Mouse (Mus musculus) heart, embryonic 13.5 days (tissue): ENCODE measurements around the gene Ttc28. TPM values are rescaled to one million over a fixed set of nuclear protein-coding genes. Genes with fewer than 3 reads are reported as not detected.

ENCODE experiments used
- ATAC-seq: fragments of 200-750 bp; cut with Nextera tagmentation; 2 replicates; pipeline ENCODE4 v1.8.0; 2017; ENCODE audit warnings: moderate TSS enrichment; ENCODE audit not compliant: insufficient number of reproducible peaks, low FRiP score, low TSS enrichment; ENCODE audit errors: extremely low read depth
- H3K27ac ChIP-seq: fragments of 300-500 bp; sonication (generic); replicated peaks from 2 replicates; pipeline ENCODE4 v1.5.1; 2015; ENCODE audit warnings: moderate library complexity, mild to moderate bottlenecking, inconsistent platforms
- H3K27me3 ChIP-seq: fragments of 300-500 bp; sonication (generic); replicated peaks from 2 replicates; pipeline ENCODE4 v1.6.1; 2015; ENCODE audit warnings: mild to moderate bottlenecking, inconsistent platforms
- H3K36me3 ChIP-seq: fragments of 300-500 bp; sonication (generic); 2 replicates; pipeline ENCODE4 v1.6.1; 2015; ENCODE audit warnings: mild to moderate bottlenecking, inconsistent platforms
- H3K4me1 ChIP-seq: fragments of 300-500 bp; sonication (generic); 2 replicates; pipeline ENCODE4 v1.6.1; 2015; ENCODE audit warnings: inconsistent platforms
- H3K4me2 ChIP-seq: fragments of 300-500 bp; sonication (generic); 2 replicates; pipeline ENCODE4 v1.6.1; 2015; ENCODE audit warnings: inconsistent platforms, mild to moderate bottlenecking, moderate library complexity
- H3K4me3 ChIP-seq: fragments of 300-500 bp; sonication (generic); 2 replicates; pipeline ENCODE4 v1.5.1; 2015; ENCODE audit warnings: moderate library complexity, mild to moderate bottlenecking, inconsistent platforms
- H3K9ac ChIP-seq: fragments of 300-500 bp; sonication (generic); 2 replicates; pipeline ENCODE4 v1.6.1; 2015; ENCODE audit warnings: inconsistent platforms, mild to moderate bottlenecking, moderate library complexity
- H3K9me3 ChIP-seq: fragments of 300-500 bp; sonication (generic); 2 replicates; pipeline ENCODE4 v1.6.1; 2016; ENCODE audit warnings: inconsistent platforms
- WGBS: fragments of 180-500 bp; shearing (Covaris S2); methylation state at CpG from one replicate; pipeline ENCODE4 v1.1.7; 2015; ENCODE audit warnings: mixed read lengths; 5-methylcytosine and 5-hydroxymethylcytosine counted together
- polyA plus RNA-seq: library from polyadenylated mRNA; unstranded; fragments of >200 nt; fragmentation: Nextera tagmentation; extraction: Ambion mirVana; gene quantifications from 2 replicates; pipeline ENCODE4 v1.2.1, GENCODE M21; 2015

Gene Ttc28
- polyA plus RNA-seq, 1 experiment from 2014 or later: 7.6 TPM

DNA sequence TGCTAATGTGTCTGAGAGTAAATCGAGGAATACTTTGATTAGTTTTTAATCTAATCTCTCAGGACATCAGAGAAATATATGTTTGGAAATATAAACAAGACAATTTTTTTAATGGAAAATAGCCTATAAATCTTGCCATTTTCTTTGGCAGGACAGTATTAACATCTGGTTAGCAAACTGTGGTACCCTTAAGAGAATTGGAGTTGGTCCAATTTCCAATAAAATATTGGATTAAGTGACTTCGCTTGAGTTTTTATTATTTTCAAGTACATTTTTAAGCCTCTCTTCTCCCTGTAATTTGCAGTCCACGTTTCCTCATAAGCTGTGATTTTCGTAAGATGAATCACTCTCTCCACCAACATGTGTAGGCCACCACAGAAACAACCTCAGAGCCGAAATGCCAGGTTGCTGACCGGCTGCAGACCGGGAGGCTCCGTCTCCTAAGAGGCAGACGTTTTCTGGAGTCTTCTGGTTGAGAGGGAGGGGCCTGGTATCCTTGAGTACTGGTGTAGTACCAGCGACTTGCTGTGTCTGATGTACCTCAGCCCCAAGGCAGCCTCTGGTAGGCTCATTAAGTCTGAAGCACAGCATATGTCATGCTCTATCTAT is 153.2 kb downstream of the Ttc28 start:
- H3K27ac ChIP-seq: no peak overlapping the region
- no peak overlapping the region for H3K4me3 ChIP-seq
- WGBS: 65% methylated on average over 10 of the region's 10 CpGs
- no peaks in the 10 kb centered on the region for H3K9me3 ChIP-seq
- no peaks in the 10 kb centered on the region; the same call in 1 of the 2 replicates for H3K27me3 ChIP-seq
- H3K9ac ChIP-seq: no peak overlapping the region
- H3K4me2 ChIP-seq: no peak overlapping the region
- ATAC-seq: no peak
- H3K36me3 ChIP-seq: peaks cover 5% of the 10 kb centered on the region; the same call in 1 of the 2 replicates
- peaks cover 11% of the 10 kb centered on the region for H3K4me1 ChIP-seq

- Histone ChIP-seq H3K27me3 (no peaks in the 10 kb centered on the region; the same call in 1 of the 2 replicates), H3K27ac (no peak overlapping the region), H3K9me3 (no peaks in the 10 kb centered on the region), H3K4me2 (no peak overlapping the region), H3K36me3 (peaks cover 5% of the 10 kb centered on the region; the same call in 1 of the 2 replicates), H3K9ac (no peak overlapping the region), H3K4me3 (no peak overlapping the region), H3K4me1 (peaks cover 5% of the 10 kb centered on the region; the same call in 1 of the 2 replicates)
- ATAC-seq: no peak
- 74% methylated on average over 4 of the region's 4 CpGs for WGBS
Observed at GRCm38 (mm10) chr5:111033489-111033888, 153.9 kb downstream of the Ttc28 start.

DNA sequence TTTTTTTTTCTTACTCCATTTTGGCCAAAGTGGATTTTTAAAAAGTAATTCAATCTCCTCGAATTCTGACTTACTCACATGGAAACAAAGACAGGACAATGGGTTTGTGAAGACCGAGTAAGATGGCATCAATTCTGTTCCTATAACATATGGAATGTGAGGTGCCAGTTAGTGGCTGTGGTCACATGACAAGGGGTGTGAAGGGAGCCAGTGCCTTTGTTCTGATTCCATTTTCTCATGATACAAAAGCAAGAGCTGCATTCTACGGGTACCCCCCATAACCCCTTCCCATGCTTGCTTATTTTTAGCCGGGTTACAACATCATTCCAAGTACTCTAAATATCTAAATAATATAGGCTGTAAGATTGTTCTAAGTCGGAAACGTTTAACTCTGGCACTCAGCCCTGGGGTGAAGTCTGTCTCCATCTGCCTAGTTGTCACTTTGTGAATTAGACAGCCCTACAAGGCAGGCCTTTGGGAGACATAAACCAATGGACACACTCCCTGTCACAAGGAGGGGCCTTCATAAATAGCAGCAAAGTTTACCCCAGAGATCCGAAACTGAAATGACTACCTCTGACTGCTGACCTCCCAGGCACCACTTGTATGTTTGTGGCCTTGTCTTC is 157.6 kb downstream of the Ttc28 start:
- H3K4me3 ChIP-seq: no peak overlapping the region
- H3K27me3 ChIP-seq: peaks cover 21% of the 10 kb centered on the region
- ATAC-seq: no peak
- peaks cover 11% of the 10 kb centered on the region for H3K4me1 ChIP-seq
- no peaks in the 10 kb centered on the region for H3K9me3 ChIP-seq
- no peak overlapping the region for H3K4me2 ChIP-seq
- peaks cover 3% of the 10 kb centered on the region; the same call in 1 of the 2 replicates for H3K36me3 ChIP-seq
- H3K27ac ChIP-seq: no peak overlapping the region
- 79% methylated on average over 7 of the region's 7 CpGs for WGBS
- H3K9ac ChIP-seq: no peak overlapping the region

GRCm38 (mm10) chr5:111039771-111040170 is 160.2 kb downstream of the Ttc28 start:
- WGBS: 59% methylated on average over 6 of the region's 6 CpGs
- Histone ChIP-seq H3K9ac (no peak overlapping the region), H3K27ac (no peak overlapping the region), H3K4me2 (no peak overlapping the region), H3K4me1 (peaks cover 34% of the 10 kb centered on the region), H3K4me3 (no peak overlapping the region), H3K27me3 (peaks cover 37% of the 10 kb centered on the region), H3K36me3 (no peaks in the 10 kb centered on the region), H3K9me3 (no peaks in the 10 kb centered on the region)
- ATAC-seq: no peak

GRCm38 (mm10) chr5:111041952-111042351 is 162.3 kb downstream of the Ttc28 start:
- no peak overlapping the region for H3K27ac ChIP-seq
- WGBS: 75% methylated on average over 5 of the region's 5 CpGs
- ATAC-seq: no peak
- peaks cover 46% of the 10 kb centered on the region for H3K4me1 ChIP-seq
- peaks cover 56% of the 10 kb centered on the region for H3K27me3 ChIP-seq
- no peaks in the 10 kb centered on the region for H3K36me3 ChIP-seq
- H3K4me3 ChIP-seq: no peak overlapping the region
- H3K4me2 ChIP-seq: no peak overlapping the region
- H3K9me3 ChIP-seq: no peaks in the 10 kb centered on the region
- no peak overlapping the region for H3K9ac ChIP-seq

- H3K27ac ChIP-seq: no peak overlapping the region
- H3K27me3 ChIP-seq: peaks cover 71% of the 10 kb centered on the region
- 45% methylated on average over 7 of the region's 7 CpGs for WGBS
Observed at GRCm38 (mm10) chr5:111044193-111044592, 164.6 kb downstream of the Ttc28 start.

DNA sequence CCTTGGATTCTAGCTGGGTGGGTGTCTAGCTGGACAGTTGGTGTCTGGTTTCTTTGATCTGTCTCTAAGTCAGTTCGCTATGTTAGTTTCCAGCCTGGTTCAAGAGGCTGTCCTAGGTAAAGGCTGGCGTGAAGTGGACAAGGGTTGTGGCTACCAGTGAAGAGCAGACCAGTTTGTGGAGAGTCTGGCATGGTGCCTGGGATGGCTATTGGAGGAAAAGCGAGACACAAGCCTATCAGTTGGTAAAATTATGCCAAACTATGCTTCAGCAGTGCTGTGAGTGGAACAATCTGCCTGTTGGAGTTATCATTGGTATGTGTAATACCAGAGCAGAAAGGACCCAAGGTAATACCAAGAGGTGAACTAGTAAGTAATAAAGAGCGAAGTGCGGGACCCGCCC is 166.8 kb downstream of the Ttc28 start:
- H3K9ac ChIP-seq: no peak overlapping the region
- no peak overlapping the region for H3K27ac ChIP-seq
- peaks cover 67% of the 10 kb centered on the region for H3K27me3 ChIP-seq
- peaks cover 2% of the 10 kb centered on the region; the same call in 1 of the 2 replicates for H3K9me3 ChIP-seq
- no peaks in the 10 kb centered on the region for H3K36me3 ChIP-seq
- WGBS: 67% methylated on average over 6 of the region's 6 CpGs
- H3K4me2 ChIP-seq: no peak overlapping the region
- ATAC-seq: no peak
- H3K4me3 ChIP-seq: no peak overlapping the region
- peaks cover 38% of the 10 kb centered on the region for H3K4me1 ChIP-seq

More at GRCm38 (mm10) chr5:111044193-111044592, 164.6 kb downstream of the Ttc28 start:
- Histone ChIP-seq H3K4me2 (no peak overlapping the region), H3K9ac (no peak overlapping the region), H3K4me3 (no peak overlapping the region), H3K36me3 (no peaks in the 10 kb centered on the region), H3K9me3 (no peaks in the 10 kb centered on the region), H3K4me1 (peaks cover 46% of the 10 kb centered on the region)
- no peak for ATAC-seq

DNA sequence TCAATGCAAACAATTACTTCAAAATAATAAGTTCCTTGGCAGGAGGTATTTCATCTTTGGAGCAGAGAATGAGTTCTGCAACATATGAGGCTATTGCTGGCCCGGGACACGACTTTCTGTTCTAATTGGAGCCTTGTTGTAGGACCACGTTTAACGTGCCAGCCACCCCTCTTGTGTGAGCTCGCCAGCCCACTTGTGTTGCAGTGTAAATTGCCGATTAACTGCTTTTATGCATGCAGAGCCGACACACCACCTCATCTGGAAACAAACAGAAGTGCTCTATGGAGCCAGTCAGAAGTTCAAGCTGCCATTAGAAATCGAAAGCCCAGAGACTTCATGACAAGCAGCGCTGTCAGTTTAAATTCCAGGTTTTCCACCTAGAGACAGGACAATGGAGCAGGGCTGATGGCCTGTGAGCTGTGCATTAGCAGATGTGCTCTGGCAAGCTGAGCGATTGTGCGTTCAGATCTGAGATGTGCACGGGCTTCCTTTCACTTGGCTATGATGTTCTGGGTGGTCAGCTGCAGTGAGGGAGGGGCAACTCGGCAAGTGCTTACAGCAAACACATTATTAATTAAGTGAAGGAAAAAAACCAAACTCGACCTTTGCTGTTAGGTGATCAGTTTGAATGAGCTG is 167.4 kb downstream of the Ttc28 start:
- 74% methylated on average over 14 of the region's 14 CpGs for WGBS
- Histone ChIP-seq H3K36me3 (no peaks in the 10 kb centered on the region), H3K4me1 (peaks cover 38% of the 10 kb centered on the region), H3K9me3 (peaks cover 8% of the 10 kb centered on the region; the same call in 1 of the 2 replicates), H3K4me2 (no peak overlapping the region), H3K27me3 (peaks cover 70% of the 10 kb centered on the region), H3K9ac (no peak overlapping the region), H3K4me3 (no peak overlapping the region), H3K27ac (no peak overlapping the region)
- ATAC-seq: no peak

- peaks cover 9% of the 10 kb centered on the region; the same call in 1 of the 2 replicates for H3K9me3 ChIP-seq
- H3K27ac ChIP-seq: no peak overlapping the region
- peaks cover 76% of the 10 kb centered on the region for H3K27me3 ChIP-seq
- H3K4me3 ChIP-seq: no peak overlapping the region
- peaks cover 32% of the 10 kb centered on the region for H3K4me1 ChIP-seq
- 75% methylated on average over 5 of the region's 5 CpGs for WGBS
- H3K9ac ChIP-seq: no peak overlapping the region
- ATAC-seq: no peak
- H3K36me3 ChIP-seq: no peaks in the 10 kb centered on the region
- H3K4me2 ChIP-seq: no peak overlapping the region
Observed at GRCm38 (mm10) chr5:111048036-111048435, 168.4 kb downstream of the Ttc28 start.

DNA sequence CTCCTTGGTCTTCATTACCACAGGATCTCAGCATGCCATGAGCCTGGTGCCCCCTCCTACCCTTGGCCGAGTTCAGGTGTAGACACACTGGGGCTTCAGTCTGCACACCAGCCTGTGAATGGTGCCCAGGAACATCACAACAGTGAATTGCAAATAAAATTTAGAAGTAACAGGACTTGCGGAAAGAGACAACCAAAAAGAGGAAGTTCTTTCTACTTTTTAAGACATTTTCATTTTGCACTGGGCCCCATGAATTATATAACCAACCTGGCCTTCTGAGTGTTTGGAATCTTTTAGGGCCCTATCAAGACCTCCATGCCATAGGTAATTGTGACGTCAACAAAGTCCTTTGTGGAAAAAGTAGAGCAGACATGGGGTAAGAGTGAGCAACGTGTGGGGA is 170.0 kb downstream of the Ttc28 start:
- no peak for ATAC-seq
- H3K4me3 ChIP-seq: no peak overlapping the region
- H3K36me3 ChIP-seq: no peaks in the 10 kb centered on the region
- peaks cover 34% of the 10 kb centered on the region for H3K4me1 ChIP-seq
- no peak overlapping the region for H3K4me2 ChIP-seq
- H3K9ac ChIP-seq: no peak overlapping the region
- H3K27ac ChIP-seq: no peak overlapping the region
- H3K9me3 ChIP-seq: peaks cover 9% of the 10 kb centered on the region; the same call in 1 of the 2 replicates
- WGBS: 84% methylated on average over 4 of the region's 4 CpGs
- peaks cover 82% of the 10 kb centered on the region for H3K27me3 ChIP-seq

DNA sequence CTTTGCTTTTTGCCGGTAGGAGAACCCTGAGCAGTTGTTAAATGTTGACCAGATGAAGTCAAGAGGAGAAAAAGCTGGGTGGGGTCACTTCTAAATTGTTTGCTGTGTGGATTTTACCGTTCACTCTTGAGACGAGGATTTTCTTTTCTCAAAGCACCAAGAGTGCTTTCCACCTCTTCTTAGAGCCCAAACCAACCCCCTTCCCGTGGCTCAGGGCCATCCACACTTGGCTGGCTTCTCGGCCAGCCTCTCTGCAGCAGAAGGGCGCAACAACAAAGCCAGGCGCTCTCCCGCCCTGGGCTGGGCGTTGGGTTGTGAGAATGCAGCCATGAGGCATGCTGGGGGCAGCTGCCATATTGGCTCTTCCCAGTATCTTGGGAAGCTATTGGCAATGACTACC is 170.5 kb downstream of the Ttc28 start:
- Histone ChIP-seq H3K4me2 (no peak overlapping the region), H3K36me3 (no peaks in the 10 kb centered on the region), H3K9ac (no peak overlapping the region), H3K27me3 (peaks cover 81% of the 10 kb centered on the region), H3K27ac (no peak overlapping the region), H3K9me3 (peaks cover 9% of the 10 kb centered on the region; the same call in 1 of the 2 replicates), H3K4me1 (peaks cover 36% of the 10 kb centered on the region), H3K4me3 (no peak overlapping the region)
- ATAC-seq: no peak
- 76% methylated on average over 9 of the region's 9 CpGs for WGBS
